Mouse (Mus musculus): Measurements from ENCODE around the gene Aip. TPM values are rescaled to one million over a fixed set of nuclear protein-coding genes. Genes with fewer than 3 reads are reported as not detected.
A peak's percentile ranks its signal among the peaks of the same experiment; 100 is the strongest.

Aip gene
- total RNA-seq, 1 experiment = 26.9 TPM

DNA sequence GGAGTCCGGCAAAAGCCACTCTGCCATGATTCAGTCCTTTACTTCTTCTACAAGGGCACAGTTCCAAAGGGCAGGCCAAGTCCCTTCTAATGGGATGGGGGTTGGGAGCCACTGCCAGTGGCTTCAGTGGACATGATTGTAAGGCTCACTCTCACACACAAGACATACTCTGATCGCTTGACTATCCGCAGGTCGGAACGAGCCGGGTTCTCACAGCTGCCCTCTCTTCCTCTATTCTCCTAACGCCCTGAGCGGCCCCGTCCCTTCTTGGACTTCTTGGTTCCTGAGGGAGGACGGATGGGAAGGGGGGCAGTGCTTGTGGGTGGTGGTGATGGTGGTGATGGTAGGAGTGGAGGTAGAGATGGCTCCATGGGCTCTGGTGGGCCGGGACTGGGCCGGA, 31.1 kb upstream of the Aip start:
- DNase-seq (ENCODE audit: low read depth, low spot score) = no peak
- TF ChIP-seq ZC3H11A (IDR thresholded peaks at IDR 0.05; ENCODE audit: borderline replicate concordance, low read depth, low read length) (no peak), ZNF384 (IDR thresholded peaks at IDR 0.05; ENCODE audit: low read depth, low read length) (no peak), HCFC1 (IDR thresholded peaks at IDR 0.05; ENCODE audit: borderline replicate concordance, insufficient read depth, low read length) (no peak), MAFK (IDR thresholded peaks at IDR 0.05; ENCODE audit: insufficient read depth, low read depth, low read length) (no peak), CHD2 (IDR thresholded peaks at IDR 0.05; ENCODE audit: low read depth, low read length) (no peak)
- Histone ChIP-seq H3K36me3 (ENCODE audit: control insufficient read depth, insufficient read depth, low read length, poor library complexity, severe bottlenecking) (peaks cover 25% of the 10 kb centered on the region), H3K9ac (ENCODE audit: insufficient read depth, low read depth, low read length, poor library complexity, severe bottlenecking) (no peak overlapping the region), H3K4me1 (ENCODE audit: control insufficient read depth in 2 of 2, insufficient read depth in 2 of 2, low read length in 2 of 2, poor library complexity in 1 of 2) (peaks cover 0 to 32% of the 10 kb centered on the region in 2 experiments; a peak in 2 of 4 replicates), H3K27ac (ENCODE audit: insufficient read depth, low read depth, low read length, poor library complexity, severe bottlenecking) (no peak overlapping the region), H3K4me3 (ENCODE audit: insufficient read depth in 1 of 2, low read depth in 1 of 2, low read length in 2 of 2, poor library complexity in 1 of 2, severe bottlenecking in 1 of 2) (no peak overlapping the region), H3K9me3 (ENCODE audit: control insufficient read depth, insufficient read depth, low read depth, low read length) (no peaks in the 10 kb centered on the region)
- in situ Hi-C loops (cut with MboI; ENCODE audit: low sequenced_read_pairs in 2 of 2, unreplicated experiment in 2 of 2) = no loop called here

GRCm38 (mm10) chr19:4156073-4156579, 30.5 kb upstream of the Aip start:
- Histone ChIP-seq H3K4me1 (ENCODE audit: control insufficient read depth in 2 of 2, insufficient read depth in 2 of 2, low read length in 2 of 2, poor library complexity in 1 of 2) (peaks cover 0 to 36% of the 10 kb centered on the region in 2 experiments; a peak in 2 of 4 replicates), H3K9ac (ENCODE audit: insufficient read depth, low read depth, low read length, poor library complexity, severe bottlenecking) (peak overlapping the region; percentile 31; the same call in 1 of the 2 replicates), H3K27ac (ENCODE audit: insufficient read depth, low read depth, low read length, poor library complexity, severe bottlenecking) (no peak overlapping the region), H3K36me3 (ENCODE audit: control insufficient read depth, insufficient read depth, low read length, poor library complexity, severe bottlenecking) (peaks cover 29% of the 10 kb centered on the region), H3K9me3 (ENCODE audit: control insufficient read depth, insufficient read depth, low read depth, low read length) (no peaks in the 10 kb centered on the region), H3K4me3 (ENCODE audit: insufficient read depth in 1 of 2, low read depth in 1 of 2, low read length in 2 of 2, poor library complexity in 1 of 2, severe bottlenecking in 1 of 2) (peak overlapping the region; percentile 35 to 39; a peak in 2 of 4 replicates)
- TF ChIP-seq CHD2 (IDR thresholded peaks at IDR 0.05; ENCODE audit: low read depth, low read length) (no peak), HCFC1 (IDR thresholded peaks at IDR 0.05; ENCODE audit: borderline replicate concordance, insufficient read depth, low read length) (no peak), ZNF384 (IDR thresholded peaks at IDR 0.05; ENCODE audit: low read depth, low read length) (no peak), MAFK (IDR thresholded peaks at IDR 0.05; ENCODE audit: insufficient read depth, low read depth, low read length) (no peak), ZC3H11A (IDR thresholded peaks at IDR 0.05; ENCODE audit: borderline replicate concordance, low read depth, low read length) (no peak)
- in situ Hi-C loops (cut with MboI; ENCODE audit: low sequenced_read_pairs in 2 of 2, unreplicated experiment in 2 of 2) = no loop called here
- no peak for DNase-seq (ENCODE audit: low read depth, low spot score)

- peak overlapping the region; percentile 35 to 39; a peak in 3 of 4 replicates for H3K4me3 ChIP-seq (ENCODE audit: insufficient read depth in 1 of 2, low read depth in 1 of 2, low read length in 2 of 2, poor library complexity in 1 of 2, severe bottlenecking in 1 of 2)
- no peak overlapping the region for H3K27ac ChIP-seq (ENCODE audit: insufficient read depth, low read depth, low read length, poor library complexity, severe bottlenecking)
Measured at GRCm38 (mm10) chr19:4155223-4156072, 29.8 kb upstream of the Aip start.

GRCm38 (mm10) chr19:4154437-4155222, 29.0 kb upstream of the Aip start:
- in situ Hi-C loops (cut with MboI; ENCODE audit: low sequenced_read_pairs in 2 of 2, unreplicated experiment in 2 of 2) = no loop called here
- Histone ChIP-seq H3K27ac (ENCODE audit: insufficient read depth, low read depth, low read length, poor library complexity, severe bottlenecking) (no peak overlapping the region), H3K9me3 (ENCODE audit: control insufficient read depth, insufficient read depth, low read depth, low read length) (no peaks in the 10 kb centered on the region), H3K4me1 (ENCODE audit: control insufficient read depth in 2 of 2, insufficient read depth in 2 of 2, low read length in 2 of 2, poor library complexity in 1 of 2) (peaks cover 0 to 46% of the 10 kb centered on the region in 2 experiments; a peak in 3 of 4 replicates), H3K9ac (ENCODE audit: insufficient read depth, low read depth, low read length, poor library complexity, severe bottlenecking) (peak overlapping the region; percentile 21; the same call in 1 of the 2 replicates), H3K36me3 (ENCODE audit: control insufficient read depth, insufficient read depth, low read length, poor library complexity, severe bottlenecking) (peaks cover 40% of the 10 kb centered on the region), H3K4me3 (ENCODE audit: insufficient read depth in 1 of 2, low read depth in 1 of 2, low read length in 2 of 2, poor library complexity in 1 of 2, severe bottlenecking in 1 of 2) (no peak overlapping the region; a peak in 1 of 4 replicates)
- TF ChIP-seq CHD2 (IDR thresholded peaks at IDR 0.05; ENCODE audit: low read depth, low read length) (no peak), HCFC1 (IDR thresholded peaks at IDR 0.05; ENCODE audit: borderline replicate concordance, insufficient read depth, low read length) (no peak), ZC3H11A (IDR thresholded peaks at IDR 0.05; ENCODE audit: borderline replicate concordance, low read depth, low read length) (no peak)
- DNase-seq (ENCODE audit: low read depth, low spot score) = no peak

More at GRCm38 (mm10) chr19:4155223-4156072, 29.8 kb upstream of the Aip start:
- DNase-seq (ENCODE audit: low read depth, low spot score) = no peak
- H3K4me1 ChIP-seq (ENCODE audit: control insufficient read depth in 2 of 2, insufficient read depth in 2 of 2, low read length in 2 of 2, poor library complexity in 1 of 2) = peaks cover 0 to 38% of the 10 kb centered on the region in 2 experiments; a peak in 3 of 4 replicates
- in situ Hi-C loops (cut with MboI; ENCODE audit: low sequenced_read_pairs in 2 of 2, unreplicated experiment in 2 of 2) = no loop called here
- H3K9me3 ChIP-seq (ENCODE audit: control insufficient read depth, insufficient read depth, low read depth, low read length) = no peaks in the 10 kb centered on the region
- peak overlapping the region; percentile 31; the same call in 1 of the 2 replicates for H3K9ac ChIP-seq (ENCODE audit: insufficient read depth, low read depth, low read length, poor library complexity, severe bottlenecking)
- H3K36me3 ChIP-seq (ENCODE audit: control insufficient read depth, insufficient read depth, low read length, poor library complexity, severe bottlenecking) = peaks cover 34% of the 10 kb centered on the region
- TF ChIP-seq HCFC1 (IDR thresholded peaks at IDR 0.05; ENCODE audit: borderline replicate concordance, insufficient read depth, low read length) (no peak), ZC3H11A (IDR thresholded peaks at IDR 0.05; ENCODE audit: borderline replicate concordance, low read depth, low read length) (no peak), MAFK (IDR thresholded peaks at IDR 0.05; ENCODE audit: insufficient read depth, low read depth, low read length) (no peak), ZNF384 (IDR thresholded peaks at IDR 0.05; ENCODE audit: low read depth, low read length) (no peak)
